Mouse (Mus musculus) left cerebral cortex, adult 18-20 months (tissue): ENCODE results near the gene Med24. TPM values are rescaled to one million over a fixed set of nuclear protein-coding genes. Genes with fewer than 3 reads are reported as not detected.

Experiments
- DNase-seq, 2 experiments: peaks; one replicate each; pipeline ENCODE4 v3.0.0; 2021 to 2022; ENCODE audit warnings: low spot score in 2 of 2, mixed read lengths in 1 of 2
- long read RNA-seq, 2 experiments: library from polyadenylated mRNA; stranded (forward); transcript quantifications; one replicate each; pipeline ENCODE4 v2.0.0; 2021
- total RNA-seq, 2 experiments: library from RNA; stranded (reverse); gene quantifications; 2 replicates each; pipeline ENCODE4 v1.2.3; 2021

Med24 gene
- total RNA-seq = 100 to 1,000 TPM; 108 to 127 TPM
- long read RNA-seq, experiment 1, transcript Med24-201 (26 exons, 3,410 nt) = minor isoform, 6 of 79 reads
- long read RNA-seq, experiment 1, transcript Med24-202 (27 exons, 3,133 nt) = major isoform, 11 of 79 reads
- long read RNA-seq, experiment 1, partial matches to known transcripts = 21 of 79 reads
- long read RNA-seq, experiment 1, other reads (novel, unspliced or antisense) = 40 of 79 reads
- long read RNA-seq, experiment 2, full-length matches to known transcripts = 9 of 55 reads
- long read RNA-seq, experiment 2, partial matches to known transcripts = 24 of 55 reads
- long read RNA-seq, experiment 2, other reads (novel, unspliced or antisense) = 22 of 55 reads

DNA sequence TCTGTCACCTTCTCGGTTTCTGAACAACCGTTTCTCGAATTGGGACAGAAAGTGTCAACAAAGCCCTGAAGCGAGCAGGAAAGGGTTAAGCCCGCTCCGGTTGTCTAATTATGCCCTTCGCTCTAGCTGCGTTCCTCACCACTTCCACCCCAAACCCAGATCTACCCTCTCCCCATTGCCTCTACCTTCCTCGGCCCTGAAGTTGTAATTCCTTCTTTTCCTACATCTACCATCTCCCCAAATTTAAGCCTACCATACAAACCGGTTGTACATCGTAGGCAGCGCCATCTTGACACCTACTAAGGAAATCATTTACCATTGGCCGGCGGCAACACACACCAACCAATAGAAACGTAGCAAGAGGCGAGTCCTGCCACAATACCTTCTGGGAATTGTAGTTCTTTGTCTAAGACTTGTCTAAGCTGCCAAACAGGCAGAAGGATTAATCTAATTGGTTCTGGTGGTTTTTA is at the start of gene Med24:
Gene Med24 (minus strand): TSS at position 317 of the 470 bp plus-strand sequence.
- DNase-seq = peak; percentile 79 to 88

DNA sequence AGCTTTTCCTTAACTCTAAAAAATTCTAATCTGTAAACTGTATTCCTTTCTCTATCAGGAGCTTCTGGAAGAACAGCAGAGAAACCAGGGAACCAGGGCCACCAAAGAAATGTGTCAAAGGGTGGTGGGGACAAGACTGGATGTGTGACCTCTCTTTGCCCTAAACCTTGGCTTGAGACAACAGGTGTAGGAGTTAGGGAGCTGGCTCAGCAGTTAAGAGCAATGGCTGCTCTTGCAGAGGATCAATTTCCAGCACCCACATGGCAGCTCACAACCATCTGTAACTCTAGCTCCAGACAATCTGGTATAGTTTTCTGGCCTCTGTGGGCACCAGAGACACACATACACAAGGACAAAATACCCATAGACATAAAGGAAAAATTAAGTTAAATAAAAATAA is 48.7 kb upstream of the Med24 start:
- no peak for DNase-seq

DNA sequence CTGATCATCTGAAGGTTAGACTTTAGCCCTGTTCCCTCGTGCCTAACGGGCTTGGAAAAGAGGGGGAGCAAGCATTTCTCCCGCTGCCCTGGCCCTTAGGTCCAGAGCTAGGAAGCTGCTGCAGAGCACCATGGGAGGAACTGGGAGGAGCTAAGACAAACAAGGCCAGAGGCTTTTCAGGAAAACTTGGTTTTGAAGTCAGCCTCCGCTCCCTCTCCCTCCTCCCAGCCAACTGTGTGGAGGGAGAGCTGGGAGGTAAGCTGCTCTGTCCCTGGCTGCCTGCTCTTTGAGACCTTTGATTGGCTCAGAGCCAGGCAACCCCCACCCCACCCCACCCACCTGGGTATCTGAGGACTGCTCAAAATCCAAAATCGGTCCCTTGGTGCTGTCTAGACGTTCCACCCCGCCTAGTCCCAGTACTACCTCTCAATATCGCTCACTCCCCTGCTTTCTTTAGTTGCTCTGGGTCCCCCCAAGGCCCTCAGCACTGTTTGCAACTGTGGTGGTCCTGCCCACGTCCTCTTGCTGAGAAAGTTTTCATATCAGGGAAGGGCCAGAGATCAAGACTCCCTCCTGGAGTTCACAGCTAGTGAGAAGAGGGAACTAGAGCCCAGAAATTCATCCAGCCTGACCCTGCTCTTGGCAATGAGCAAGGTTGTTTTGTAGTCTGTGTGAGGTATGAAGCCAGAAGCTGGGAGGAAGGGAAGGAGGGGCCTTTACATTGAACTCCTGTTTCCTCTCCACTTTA is 47.8 kb upstream of the Med24 start:
- no peak for DNase-seq

DNA sequence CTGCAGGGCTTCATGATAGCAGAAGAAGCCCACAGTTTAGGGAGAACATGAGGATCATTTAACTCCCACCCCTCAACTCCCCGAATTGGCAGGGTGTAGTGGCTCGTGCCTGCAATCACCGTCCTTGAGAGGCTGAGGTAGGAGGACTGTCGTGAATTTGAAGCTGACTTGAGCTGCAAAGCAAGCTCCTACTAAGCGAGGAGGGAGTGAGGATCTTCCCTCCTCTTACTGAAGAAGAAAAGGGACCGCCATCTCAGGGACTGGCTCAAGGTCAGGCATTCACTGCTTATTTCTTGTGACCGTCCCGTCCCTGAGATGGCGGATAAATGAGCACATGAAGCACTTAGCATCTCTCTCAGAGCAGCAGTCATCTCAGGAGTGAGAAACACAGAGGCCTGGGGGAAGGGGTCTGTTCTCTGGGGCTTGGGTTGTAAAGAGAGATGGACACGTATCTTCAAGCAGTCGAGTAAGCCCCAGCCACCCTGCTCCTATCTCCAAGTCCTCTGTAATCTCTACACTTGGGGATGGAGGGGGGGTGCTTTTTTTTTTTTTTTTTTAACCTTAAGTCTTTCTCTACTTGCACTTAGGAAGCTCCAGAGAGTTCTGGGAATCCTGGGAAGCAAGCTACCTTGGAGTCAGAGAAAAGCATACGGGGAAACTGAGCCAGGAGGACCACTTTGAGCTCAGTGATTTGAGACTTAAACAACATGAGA is 47.0 kb upstream of the Med24 start:
- DNase-seq = no peak

DNA sequence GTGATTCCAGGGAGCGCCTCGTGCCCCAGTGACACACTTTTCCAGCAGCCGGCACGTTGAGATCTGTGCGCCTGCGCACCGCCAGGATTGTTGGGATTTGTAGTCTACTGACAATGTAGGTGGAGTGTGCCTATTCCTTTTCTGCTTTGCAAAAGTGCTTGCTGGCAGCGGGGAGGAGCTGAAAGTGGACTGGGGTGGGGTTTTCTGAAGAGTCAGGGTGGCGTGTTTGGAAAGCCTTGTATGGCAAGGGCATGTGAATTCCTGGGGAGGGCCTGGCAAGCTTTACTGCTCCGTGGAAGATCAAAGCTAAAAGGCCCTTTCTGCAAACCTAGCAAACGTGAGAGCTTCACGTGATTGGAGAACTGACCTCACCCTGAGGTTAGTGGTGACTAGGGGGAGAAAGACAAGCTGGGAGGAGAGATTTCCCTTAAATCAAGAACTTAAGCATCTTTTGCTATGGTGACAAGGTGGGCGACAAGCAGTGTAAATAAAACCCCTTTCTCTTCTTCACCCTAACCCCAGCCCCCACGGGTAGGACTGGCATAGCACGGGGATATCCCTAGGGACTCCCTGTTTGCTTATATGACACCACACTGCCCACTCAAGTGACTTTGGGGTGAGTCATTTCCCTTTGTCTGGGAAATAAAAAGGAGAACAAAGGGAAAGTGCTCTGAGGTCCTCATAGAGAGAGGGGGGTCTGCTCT is 46.3 kb upstream of the Med24 start:
- peak; percentile 100 for DNase-seq

DNA sequence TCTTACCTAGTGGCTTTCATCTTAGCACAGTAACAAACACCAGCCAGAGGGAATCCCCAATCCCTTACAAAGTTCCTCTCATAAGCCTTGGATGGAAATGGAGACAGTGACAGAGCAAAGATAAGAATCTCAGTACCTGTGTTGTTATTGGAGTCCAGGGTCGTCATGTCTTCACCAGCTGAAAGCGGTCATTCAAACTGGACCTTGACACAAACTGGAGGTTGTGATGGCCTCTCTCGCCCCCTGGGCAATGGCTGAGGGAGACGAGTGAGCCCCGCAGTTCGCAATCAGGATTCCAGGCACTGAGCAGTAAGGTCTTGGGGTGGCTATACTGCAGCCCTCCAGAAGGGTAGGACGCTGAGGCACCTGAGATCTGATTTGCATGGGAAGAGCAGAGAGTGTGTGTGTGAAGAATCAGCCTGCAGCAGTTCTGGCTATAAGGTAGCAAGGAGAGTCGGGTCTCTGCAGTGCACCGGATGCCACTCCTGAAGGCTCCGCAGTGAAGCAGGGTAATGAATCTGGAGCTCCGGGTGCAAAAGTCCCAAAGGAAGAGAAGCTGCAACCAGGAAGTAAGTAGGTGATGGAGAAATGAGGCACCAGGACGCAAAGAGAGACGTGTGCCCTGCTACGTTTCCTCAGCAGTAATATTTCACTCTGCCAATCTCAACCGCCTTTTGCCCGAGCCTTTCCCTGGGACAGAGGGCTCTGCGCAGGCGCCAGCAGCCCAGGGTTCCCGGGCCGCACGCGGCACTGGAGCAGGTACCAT is 45.5 kb upstream of the Med24 start, which contains the start of gene Nr1d1:
Gene Nr1d1 (minus strand): TSS at position 752 of the 766 bp plus-strand sequence.
- no peak for DNase-seq

DNA sequence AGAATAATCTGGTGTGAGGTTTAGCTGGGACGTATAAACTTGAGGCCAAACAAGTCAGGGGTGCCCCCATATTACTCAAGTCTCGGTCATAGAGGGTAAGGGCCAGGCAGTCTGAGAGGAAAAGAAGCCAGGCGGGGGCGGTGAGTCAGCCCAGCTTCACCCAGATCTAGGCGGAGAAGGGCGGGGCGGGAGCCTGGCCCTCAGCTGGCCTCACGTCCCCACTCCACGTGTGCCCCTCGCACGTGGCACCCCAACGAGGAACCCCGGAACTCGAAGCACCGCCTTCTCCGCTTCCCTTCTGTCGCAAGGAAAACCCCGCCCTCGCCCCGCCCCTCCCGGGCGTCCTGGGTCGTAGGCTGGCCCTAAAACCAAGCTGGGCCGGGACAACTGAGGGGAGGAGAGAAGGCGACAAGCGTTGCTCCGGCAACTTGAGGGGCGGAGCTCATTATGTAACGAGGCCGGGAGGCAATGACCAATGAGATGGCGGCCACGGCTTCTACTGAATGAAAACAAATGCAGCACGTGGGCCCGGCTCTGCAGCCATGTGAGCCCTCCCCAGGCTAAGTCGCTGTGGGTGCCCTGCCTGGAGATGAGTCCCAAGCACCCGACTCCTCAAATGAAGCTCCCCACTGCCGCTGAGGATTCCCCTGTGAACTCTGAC is 44.5 kb upstream of the Med24 start:
- DNase-seq = peak; percentile 99

DNA sequence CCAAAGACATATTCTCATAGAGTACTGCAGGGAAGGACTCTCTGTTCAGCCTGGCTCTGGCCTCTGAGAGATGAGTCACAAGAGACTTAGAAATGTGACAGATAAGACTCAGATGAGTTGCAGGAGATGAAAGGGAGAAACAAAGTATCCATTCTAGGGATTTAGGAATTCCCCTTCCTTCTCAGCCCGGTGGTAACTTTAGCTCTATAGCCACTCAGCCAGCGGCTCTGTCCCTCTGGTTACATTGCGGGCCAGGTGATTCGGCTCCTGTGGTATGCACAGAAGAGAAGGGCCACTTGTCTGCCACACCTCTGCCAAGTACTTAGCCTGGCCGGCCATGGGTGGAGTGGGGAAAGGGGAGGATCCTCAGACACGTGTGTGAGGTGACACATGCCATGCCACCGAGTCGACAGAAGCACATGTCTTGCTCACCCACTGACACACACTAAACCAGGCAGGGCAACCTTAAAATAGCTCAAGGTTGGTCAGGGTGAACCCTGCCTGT is 43.5 kb upstream of the Med24 start:
- no peak for DNase-seq

DNA sequence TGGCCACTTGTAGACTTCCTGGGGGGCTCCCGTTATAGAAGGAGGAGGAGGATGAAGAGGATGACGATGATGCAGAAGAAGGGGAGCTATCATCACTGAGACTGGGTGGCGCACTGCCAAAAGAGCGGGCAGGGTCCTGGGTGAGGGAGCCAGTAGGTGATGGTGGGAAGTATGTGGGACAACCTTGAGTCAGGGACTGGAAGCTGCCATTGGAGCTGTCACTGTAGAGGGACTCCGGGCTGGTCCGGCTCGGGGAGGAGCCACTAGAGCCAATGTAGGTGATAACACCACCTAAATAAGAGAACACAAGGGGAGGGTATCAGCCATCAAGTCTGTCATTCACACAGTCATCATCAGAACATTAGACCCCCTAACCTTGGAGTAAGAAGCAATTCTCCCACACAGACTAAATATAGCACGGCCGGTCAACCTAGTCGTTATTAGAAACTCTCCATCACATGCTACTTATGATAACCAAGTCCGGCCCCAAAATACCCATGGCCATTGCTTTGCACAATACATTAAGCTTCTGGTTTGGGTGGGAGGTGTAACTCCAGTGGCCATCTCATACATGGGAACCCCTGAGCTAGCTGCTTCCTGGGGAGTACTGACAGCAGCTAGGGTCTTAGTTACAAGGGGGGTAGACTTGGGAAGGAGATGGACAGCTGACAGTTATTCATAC is 42.8 kb upstream of the Med24 start:
- no peak for DNase-seq

DNA sequence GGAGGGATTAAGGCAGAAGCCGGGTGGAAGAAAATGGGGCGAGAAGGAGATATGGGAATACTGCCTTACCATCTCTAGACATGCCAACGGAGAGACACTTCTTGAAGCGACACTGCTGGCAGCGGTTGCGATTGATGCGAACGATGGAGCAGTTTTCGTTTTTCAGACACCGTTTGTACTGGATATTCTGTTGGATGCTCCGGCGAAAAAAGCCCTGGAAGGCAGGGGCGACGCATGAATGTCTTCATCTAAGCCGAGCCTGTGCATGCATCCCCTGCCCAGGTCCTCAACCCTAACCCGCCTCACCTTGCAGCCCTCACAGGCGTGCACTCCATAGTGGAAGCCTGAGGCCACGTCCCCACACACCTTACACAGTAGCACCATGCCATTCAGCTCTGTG is 41.9 kb upstream of the Med24 start:
- no peak for DNase-seq

DNA sequence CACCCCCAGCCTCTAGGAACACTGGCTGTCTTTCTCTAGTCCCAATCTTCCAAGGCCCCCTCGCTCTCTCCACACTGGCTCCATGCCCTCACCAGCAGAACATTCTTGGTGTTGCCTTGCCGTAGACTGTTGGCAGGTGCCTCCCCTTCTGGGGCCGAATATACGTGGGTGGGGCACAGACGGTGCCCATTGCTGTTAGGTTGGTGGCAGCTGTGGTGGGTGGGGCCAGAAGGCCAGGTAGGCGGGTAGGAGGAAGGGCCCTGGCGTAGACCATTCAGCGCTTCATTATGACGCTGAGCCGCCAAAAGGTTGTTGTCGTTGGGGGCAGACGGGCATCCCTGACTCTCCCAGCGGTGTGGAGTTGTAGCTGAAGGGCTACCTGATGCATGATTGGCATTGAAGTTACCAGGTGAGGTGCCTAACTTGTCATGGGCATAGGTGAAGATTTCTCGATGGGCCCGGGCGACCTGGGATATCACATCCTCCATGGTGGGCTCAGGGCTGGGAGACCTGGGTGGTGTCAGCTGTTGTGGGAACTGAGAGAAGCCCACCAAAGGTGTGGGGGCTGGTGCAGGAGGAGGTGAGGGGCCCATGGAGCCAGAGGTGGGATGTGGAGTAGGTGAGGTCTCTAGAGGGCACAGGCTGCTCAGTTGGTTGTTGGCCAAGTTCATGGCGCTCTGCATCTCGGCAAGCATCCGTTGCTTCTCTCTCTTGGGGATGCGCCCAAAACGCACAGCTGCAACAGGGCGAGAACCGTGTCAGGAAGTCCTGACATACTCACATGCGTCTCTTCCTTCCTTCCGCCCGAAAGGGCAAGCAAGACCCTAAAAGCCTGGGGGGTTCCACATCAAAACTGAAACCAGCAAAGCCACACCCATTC is 41.1 kb upstream of the Med24 start:
- peak; percentile 74 to 84 for DNase-seq

DNA sequence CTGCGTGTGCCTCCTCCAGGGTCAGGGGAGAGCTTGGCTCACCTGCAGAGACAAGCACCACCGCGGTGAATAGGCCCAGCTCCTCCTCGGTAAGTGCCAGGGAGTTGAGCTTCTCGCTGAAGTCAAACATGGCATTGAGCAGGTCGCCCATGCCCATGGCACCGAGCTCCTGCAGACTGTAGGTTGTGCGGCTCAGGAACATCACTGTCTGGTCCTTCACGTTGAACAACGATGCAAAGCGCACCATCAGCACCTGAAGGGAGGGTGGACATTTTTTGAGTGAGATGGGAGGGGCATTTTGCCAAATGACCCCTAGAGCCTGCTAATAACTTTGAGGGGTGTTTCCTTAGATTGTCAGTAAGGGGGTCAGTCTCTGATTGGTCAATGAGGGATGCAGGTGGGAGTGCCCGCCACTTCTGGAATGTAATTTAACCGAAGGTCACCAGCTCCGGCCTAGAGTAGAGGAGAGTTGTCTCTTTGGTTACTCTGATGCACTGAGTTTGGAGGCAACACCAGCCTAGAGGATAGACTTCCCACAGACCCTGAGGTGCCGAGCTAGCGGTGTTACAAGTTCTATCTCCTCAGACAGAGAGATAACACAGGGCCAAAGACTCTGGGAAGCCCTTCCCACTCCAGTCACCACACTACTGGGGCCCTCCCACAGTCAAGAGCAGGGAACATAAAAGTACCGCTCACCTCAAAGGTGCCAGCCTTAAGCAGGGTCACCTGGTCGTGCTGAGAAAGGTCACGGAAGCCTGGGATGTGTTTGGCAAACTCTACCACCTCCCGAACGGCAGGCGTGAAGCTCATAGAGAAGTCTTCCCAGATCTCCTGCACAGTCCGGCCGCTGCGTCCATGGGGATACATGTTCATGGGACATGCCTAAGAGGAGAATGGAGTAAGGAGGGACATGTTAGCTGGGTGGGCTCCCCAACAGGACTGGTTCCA is 40.0 kb upstream of the Med24 start:
- no peak for DNase-seq

DNA sequence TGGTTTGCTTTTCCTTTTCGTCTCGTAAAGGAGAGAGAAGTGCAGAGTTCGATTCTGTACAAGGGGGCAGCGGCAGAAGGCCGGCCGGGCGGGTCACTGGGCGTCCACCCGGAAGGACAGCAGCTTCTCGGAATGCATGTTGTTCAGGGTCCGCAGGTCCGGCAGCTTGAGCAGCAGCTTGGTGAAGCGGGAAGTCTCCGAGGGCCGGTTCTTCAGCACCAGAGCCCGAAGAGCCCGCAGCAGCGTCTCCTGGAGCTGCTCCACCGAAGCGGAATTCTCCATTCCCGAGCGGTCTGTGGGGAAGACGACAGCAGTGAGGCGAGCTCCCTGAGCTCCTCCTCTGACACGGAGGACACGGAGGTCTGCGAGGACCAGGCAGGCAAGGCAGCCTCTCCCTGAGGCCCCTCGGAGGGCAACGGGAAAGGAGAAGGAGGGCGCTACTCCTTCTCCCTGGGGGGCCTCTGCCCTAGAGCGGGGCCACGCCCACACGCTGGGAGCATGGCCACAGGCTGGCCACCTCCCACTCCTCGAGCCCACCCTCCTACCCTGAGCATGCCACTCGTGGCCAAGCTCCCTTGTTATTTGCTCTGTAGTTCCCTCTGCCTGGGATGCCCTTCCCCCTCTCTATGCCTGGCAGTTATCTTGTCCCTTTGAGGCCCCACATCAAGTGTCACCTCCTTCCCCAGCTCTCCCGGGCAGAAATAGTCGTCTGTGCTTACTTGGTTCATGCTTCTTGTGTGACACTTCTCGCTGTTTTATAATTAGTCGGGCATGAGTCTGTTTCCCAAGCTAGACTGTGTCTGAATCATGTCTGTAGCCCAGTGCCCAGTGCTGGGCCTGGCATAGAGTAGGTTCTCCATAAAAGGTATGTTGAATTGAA is 39.1 kb upstream of the Med24 start:
- DNase-seq = no peak

DNA sequence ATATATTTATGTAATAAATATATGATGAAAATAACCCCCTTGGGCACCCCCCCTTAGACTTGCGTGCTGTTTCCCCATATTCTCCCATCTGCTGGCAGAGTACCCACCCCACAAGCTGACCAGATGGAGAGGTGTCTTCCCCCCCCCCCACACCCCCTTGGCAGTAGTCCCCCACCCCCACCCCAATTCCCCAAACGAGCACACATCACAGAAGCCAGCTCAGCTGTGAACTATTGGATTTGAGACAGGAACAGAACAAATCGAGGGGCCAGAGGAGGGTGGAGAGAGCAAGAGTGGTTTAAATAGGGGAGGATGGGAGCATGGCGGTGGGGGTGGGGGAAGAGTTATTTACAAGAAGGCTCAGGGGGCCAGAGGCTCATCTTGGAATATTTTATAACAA is 38.5 kb upstream of the Med24 start:
- no peak for DNase-seq

DNA sequence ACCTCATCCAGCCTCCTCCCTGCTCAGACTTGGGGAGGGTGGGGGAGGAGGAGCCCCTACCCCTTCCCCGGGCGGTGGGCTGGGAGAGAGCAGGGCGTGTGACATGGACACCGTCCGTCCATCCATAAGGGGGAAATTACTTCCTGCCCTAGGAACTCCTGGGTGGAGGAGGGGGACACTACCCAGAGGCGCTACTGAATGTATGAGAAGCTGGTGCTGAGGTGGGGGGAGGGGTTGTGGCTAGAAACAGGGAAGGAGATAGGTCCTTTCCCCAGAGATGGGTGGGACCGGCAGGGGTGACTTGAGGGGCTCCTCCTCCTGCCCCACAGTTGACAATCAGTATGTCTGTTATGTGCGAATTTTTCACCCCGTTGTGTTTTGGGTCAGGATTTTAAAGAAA is 38.0 kb upstream of the Med24 start:
- no peak for DNase-seq

DNA sequence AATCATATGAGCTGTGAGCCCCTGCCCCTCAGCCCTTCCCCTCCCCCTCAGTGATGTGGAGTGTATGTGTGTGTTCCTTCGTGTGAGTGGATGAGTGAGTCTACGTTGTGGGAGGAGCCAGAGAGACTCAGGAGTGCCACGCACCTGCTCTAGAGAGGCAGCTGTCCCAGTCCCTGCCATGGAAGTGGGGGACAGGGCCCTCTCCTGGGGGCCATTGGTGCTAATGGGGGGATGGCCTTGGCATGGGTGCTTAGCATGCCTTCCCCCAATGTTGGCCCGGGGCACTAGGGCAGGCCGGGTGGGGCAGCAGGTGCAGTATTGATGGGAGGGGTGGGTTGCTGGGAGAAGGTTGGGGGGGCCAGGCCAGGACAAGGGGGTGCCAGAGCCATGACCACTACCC is 37.6 kb upstream of the Med24 start:
- DNase-seq = no peak
